In the genomic region with DNA sequence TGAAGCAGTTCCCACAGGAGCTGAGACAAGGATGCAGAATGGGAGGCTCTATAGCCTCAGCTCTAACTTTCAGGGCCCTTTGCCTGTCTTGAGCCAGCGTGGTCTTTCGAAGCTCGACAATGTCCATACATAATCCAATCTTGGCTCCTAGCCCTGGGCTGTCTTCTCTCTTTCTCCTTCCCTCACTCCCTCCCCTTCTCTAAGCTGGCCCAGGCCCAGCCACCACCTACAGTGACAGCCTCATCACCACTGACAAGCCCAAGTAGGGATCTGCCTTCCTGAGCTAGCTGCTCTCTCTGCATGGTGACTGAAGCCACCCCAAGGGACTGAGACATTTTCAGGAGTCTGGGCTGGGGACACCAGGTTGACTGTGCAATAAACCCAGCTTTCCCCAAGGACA, we compare ENCODE assay signal across 22 mouse cellular contexts. TPM values are rescaled to one million over a fixed set of nuclear protein-coding genes. Genes with fewer than 3 reads are reported as not detected.
DNase-seq lines count a peak whose midpoint lies in the region; ATAC-seq lines count a peak whose summit lies in the region.
"Had no signal": no experiment of that assay in that cellular context is flagged by ENCODE, and none has a peak within 500 bp of the region (broad histone marks: within the 10 kb centered on the region; RNA-seq: fewer than 3 reads in every experiment).

No protein-coding gene starts in this region.

- H3K9me3 ChIP-seq in forebrain, embryonic 15.5 days, result no peaks in the 10 kb centered on the region
- no peaks in the 10 kb centered on the region for H3K9me3 ChIP-seq in forebrain, embryonic 10.5 days
- no peaks in the 10 kb centered on the region for H3K9me3 ChIP-seq in midbrain, embryonic 16.5 days (replicated peaks; ENCODE audit: control insufficient read depth, low read length, poor library complexity, severe bottlenecking)
- H3K9me3 ChIP-seq: embryonic facial prominence, embryonic 15.5 days; kidney, embryonic 15.5 days; liver, embryonic 13.5 days had no signal

- H3K4me2 ChIP-seq in forebrain, embryonic 15.5 days (replicated peaks), result peak overlapping the region; percentile 2; the same call in 1 of the 2 replicates
- H3K4me2 ChIP-seq in midbrain, embryonic 16.5 days (ENCODE audit: low read length), result peak overlapping the region; percentile 98
- H3K4me2 ChIP-seq: embryonic facial prominence, embryonic 15.5 days; kidney, embryonic 15.5 days; liver, embryonic 13.5 days had no signal

- no peak overlapping the region for H3K4me3 ChIP-seq in forebrain, embryonic 15.5 days
- no peak overlapping the region for H3K4me3 ChIP-seq in forebrain, embryonic 10.5 days
- H3K4me3 ChIP-seq in midbrain, embryonic 16.5 days (ENCODE audit: low read depth, low read length), result no peak overlapping the region; the same call in 1 of the 2 replicates
- H3K4me3 ChIP-seq: embryonic facial prominence, embryonic 15.5 days; kidney, embryonic 15.5 days; liver, embryonic 13.5 days; megakaryocyte, embryonic 14.5 days had no signal

- peaks cover 1% of the 10 kb centered on the region; the same call in 1 of the 2 replicates for H3K27me3 ChIP-seq in forebrain, embryonic 15.5 days
- H3K27me3 ChIP-seq in forebrain, embryonic 10.5 days (ENCODE audit: poor library complexity, severe bottlenecking), result peaks cover 60% of the 10 kb centered on the region
- peaks cover 9% of the 10 kb centered on the region for H3K27me3 ChIP-seq in midbrain, embryonic 16.5 days (ENCODE audit: control insufficient read depth, insufficient read depth, low read depth, low read length)

- no peak for ATAC-seq in forebrain, embryonic 15.5 days (replicated peaks)
- 0 out of 2 replicates have a peak, but pooled peaks have one; percentile 30 for ATAC-seq in midbrain, embryonic 16.5 days
- ATAC-seq: intestine, embryonic 16.5 days had no signal

- H3K4me1 ChIP-seq in forebrain, embryonic 15.5 days, result peaks cover 59% of the 10 kb centered on the region
- peaks cover 35% of the 10 kb centered on the region for H3K4me1 ChIP-seq in forebrain, embryonic 10.5 days
- H3K4me1 ChIP-seq in midbrain, embryonic 16.5 days (ENCODE audit: control insufficient read depth, insufficient read depth, low read length), result peaks cover 27% of the 10 kb centered on the region

- H3K9ac ChIP-seq in forebrain, embryonic 15.5 days (replicated peaks), result no peak overlapping the region
- H3K9ac ChIP-seq in midbrain, embryonic 16.5 days (ENCODE audit: low read depth, low read length), result no peak overlapping the region
- H3K9ac ChIP-seq: embryonic facial prominence, embryonic 15.5 days; kidney, embryonic 15.5 days; liver, embryonic 13.5 days had no signal

- no peaks in the 10 kb centered on the region for H3K36me3 ChIP-seq in forebrain, embryonic 15.5 days
- peaks cover 4% of the 10 kb centered on the region for H3K36me3 ChIP-seq in forebrain, embryonic 10.5 days (replicated peaks)
- H3K36me3 ChIP-seq in midbrain, embryonic 16.5 days (ENCODE audit: control insufficient read depth, insufficient read depth, low read length), result no peaks in the 10 kb centered on the region
- H3K36me3 ChIP-seq: embryonic facial prominence, embryonic 15.5 days; kidney, embryonic 15.5 days; liver, embryonic 13.5 days had no signal

- no peak overlapping the region for H3K27ac ChIP-seq in forebrain, embryonic 15.5 days (replicated peaks)
- H3K27ac ChIP-seq in forebrain, embryonic 10.5 days, result no peak overlapping the region
- H3K27ac ChIP-seq in midbrain, embryonic 16.5 days (ENCODE audit: low read length), result no peak overlapping the region
- H3K27ac ChIP-seq: embryonic facial prominence, embryonic 15.5 days; kidney, embryonic 15.5 days; liver, embryonic 13.5 days; stomach, postnatal 0 days had no signal

- WGBS in forebrain, embryonic 15.5 days, result 33% methylated on average over 3 of the region's 3 CpGs
- 64% methylated on average over 3 of the region's 3 CpGs for WGBS in forebrain, embryonic 10.5 days
- WGBS in midbrain, embryonic 16.5 days, result 27% methylated on average over 3 of the region's 3 CpGs

- DNase-seq in forebrain, embryonic 10.5 days (ENCODE audit: extremely low spot score, low spot score), result no peak
- peak; percentile 30 for DNase-seq in layer of hippocampus, adult 9-11 months
- no peak for DNase-seq in layer of hippocampus, postnatal 14 days (ENCODE audit: low spot score in 2 of 2)
- peak; percentile 52 for DNase-seq in retina, postnatal 1 day
- DNase-seq in retina, embryonic 14.5 days (ENCODE audit: low spot score), result no peak
- no peak for DNase-seq in spleen, postnatal 4 days (ENCODE audit: low spot score in 2 of 2)
- DNase-seq: adrenal gland, postnatal 14 days; B cell, adult 2 months; cerebellum, adult 9-10 months; embryo, embryonic 11 days; gastrocnemius, postnatal 10 days; heart, adult 18-20 months; heart, postnatal 4 days; liver, embryonic 13.5 days had no signal

RNA-seq across cellular contexts. Expression of gene Ntng2, which starts 6.5 kb away (rescaled TPM):
- 11.7 and 13.5 TPM in 2 replicates for polyA plus RNA-seq in forebrain, embryonic 15.5 days (2015; fragmentation: Nextera tagmentation; extraction: Ambion mirVana)
- 0.86 and 1.3 TPM in 2 replicates for polyA plus RNA-seq in forebrain, embryonic 10.5 days (2016; fragmentation: Nextera tagmentation; extraction: Ambion mirVana)
- 100 to 1,000 TPM; 106 to 115 TPM for total RNA-seq in layer of hippocampus, postnatal 14 days (2021)
- polyA plus RNA-seq in midbrain, embryonic 16.5 days (2015; fragmentation: Nextera tagmentation; extraction: Ambion mirVana), result 10.6 and 11.0 TPM in 2 replicates
- polyA plus RNA-seq: heart, embryonic 14.5 days; intestine, embryonic 16.5 days; liver, embryonic 13.5 days had no signal

Comparison
In these comparisons a context has a peak if more than half of its experiments do, and no peak if none do; other contexts are left out.
1. DNase-seq: peak in layer of hippocampus, adult 9-11 months (single experiment) and retina, postnatal 1 day (single experiment); none in forebrain, embryonic 10.5 days (single experiment), layer of hippocampus, postnatal 14 days (0 of 2), retina, embryonic 14.5 days (single experiment) and spleen, postnatal 4 days (0 of 2).